ENCODE assay signal across 24 mouse cellular contexts in the genomic region with DNA sequence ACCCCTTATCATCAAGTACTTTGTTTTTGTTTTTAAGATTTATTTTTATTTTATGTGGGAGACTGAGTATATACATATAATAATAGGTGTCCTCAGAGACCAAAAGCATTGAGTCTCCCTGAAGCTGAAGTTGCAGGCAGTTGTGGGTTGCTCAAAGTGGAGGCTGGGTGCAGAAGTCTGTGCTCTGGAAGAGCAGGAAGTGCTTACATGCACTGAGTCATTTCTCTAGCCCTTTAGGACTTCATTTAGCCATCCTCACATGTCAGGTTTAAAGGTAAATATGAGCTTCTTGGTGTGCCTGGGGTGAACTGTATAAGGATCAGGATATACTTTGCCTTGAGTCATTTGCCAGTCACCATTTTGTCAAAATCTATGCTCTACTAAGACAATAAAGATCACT.
DNase-seq lines count a peak whose midpoint lies in the region; ATAC-seq and TF ChIP-seq lines count a peak whose summit lies in the region.
"Had no signal": no experiment of that assay in that cellular context is flagged by ENCODE, and none has a peak within 500 bp of the region (broad histone marks: within the 10 kb centered on the region; RNA-seq: fewer than 3 reads in every experiment).

No protein-coding gene starts in this region.

- no peak for TF ChIP-seq POLR2A in liver, adult 2 months (IDR thresholded peaks at IDR 0.05; ENCODE audit: extremely low read depth, insufficient read depth, low read length)

- H3K36me3 ChIP-seq in liver, adult 2 months (ENCODE audit: control insufficient read depth, insufficient read depth, low read length): no peaks in the 10 kb centered on the region
- no peaks in the 10 kb centered on the region for H3K36me3 ChIP-seq in liver, embryonic 11.5 days (ENCODE audit: control insufficient read depth, insufficient read depth, low read length)
- H3K36me3 ChIP-seq in stomach, postnatal 0 days (ENCODE audit: control insufficient read depth, insufficient read depth, low read length): no peaks in the 10 kb centered on the region
- H3K36me3 ChIP-seq: G1E had no signal

- no peaks in the 10 kb centered on the region for H3K79me2 ChIP-seq in liver, adult 2 months (ENCODE audit: control insufficient read depth, insufficient read depth, low read length)

- H3K4me1 ChIP-seq in liver, adult 2 months (ENCODE audit: control insufficient read depth, insufficient read depth, low read length): peaks cover 13% of the 10 kb centered on the region; the same call in 1 of the 2 replicates
- no peaks in the 10 kb centered on the region for H3K4me1 ChIP-seq in liver, embryonic 11.5 days (replicated peaks; ENCODE audit: control insufficient read depth, insufficient read depth, low read length)
- H3K4me1 ChIP-seq in stomach, postnatal 0 days (replicated peaks; ENCODE audit: control insufficient read depth, insufficient read depth): no peaks in the 10 kb centered on the region

- no peak overlapping the region for H3K9ac ChIP-seq in liver, adult 2 months (ENCODE audit: low read depth, low read length)
- H3K9ac ChIP-seq in liver, embryonic 11.5 days (ENCODE audit: low read depth, low read length): no peak overlapping the region
- H3K9ac ChIP-seq in stomach, postnatal 0 days (ENCODE audit: low read length): no peak overlapping the region

- TF ChIP-seq EP300 in stomach, postnatal 0 days (optimal IDR thresholded peaks at IDR 0.05): no peak

- H3K27me3 ChIP-seq in liver, adult 2 months (ENCODE audit: control insufficient read depth, insufficient read depth, low read length): no peaks in the 10 kb centered on the region
- H3K27me3 ChIP-seq in liver, embryonic 11.5 days (replicated peaks; ENCODE audit: control insufficient read depth, insufficient read depth, low read length): no peaks in the 10 kb centered on the region; the same call in 1 of the 2 replicates
- H3K27me3 ChIP-seq in stomach, postnatal 0 days (ENCODE audit: control insufficient read depth, insufficient read depth, low read length): no peaks in the 10 kb centered on the region
- H3K27me3 ChIP-seq: CH12.LX, Patski had no signal

- no peak for TF ChIP-seq CTCF in liver, adult 2 months (IDR thresholded peaks at IDR 0.05; ENCODE audit: low read depth, low read length)
- TF ChIP-seq CTCF in stomach, postnatal 0 days (IDR thresholded peaks at IDR 0.05; ENCODE audit: low read depth): no peak

- ATAC-seq in liver, embryonic 11.5 days (replicated peaks; ENCODE audit: low FRiP score): no peak
- ATAC-seq in stomach, postnatal 0 days (ENCODE audit: low FRiP score, low TSS enrichment): peak; percentile 76
- ATAC-seq: activated CD4-positive, CD25-positive, alpha-beta regulatory T cell, adult 4 months; CD4-positive, CD25-positive, alpha-beta regulatory T cell, adult 4 months; Patski had no signal

- H3K9me3 ChIP-seq in liver, embryonic 11.5 days (ENCODE audit: control insufficient read depth, low read length): no peaks in the 10 kb centered on the region
- H3K9me3 ChIP-seq in stomach, postnatal 0 days (ENCODE audit: control insufficient read depth, low read length): no peaks in the 10 kb centered on the region
- H3K9me3 ChIP-seq: G1E had no signal

- no peak overlapping the region for H3K4me2 ChIP-seq in liver, embryonic 11.5 days
- no peak overlapping the region for H3K4me2 ChIP-seq in stomach, postnatal 0 days (replicated peaks; ENCODE audit: low read depth)

- H3K27ac ChIP-seq in liver, adult 2 months (replicated peaks; ENCODE audit: insufficient read depth, low read depth, low read length): no peak overlapping the region
- no peak overlapping the region for H3K27ac ChIP-seq in liver, embryonic 11.5 days (ENCODE audit: low read depth, low read length)
- no peak overlapping the region for H3K27ac ChIP-seq in stomach, postnatal 0 days (replicated peaks)

- peak; percentile 10 for DNase-seq in liver, adult 2 months (ENCODE audit: extremely low read depth, low read depth, low spot score)
- DNase-seq in liver, embryonic 11.5 days (ENCODE audit: low spot score): no peak
- peak; percentile 54 for DNase-seq in 416B (ENCODE audit: low read depth)
- DNase-seq in brain, adult 2 months (ENCODE audit: low read depth, low spot score): peak; percentile 11
- DNase-seq in stomach, postnatal 0 days (ENCODE audit: low spot score): no peak
- DNase-seq in testis, postnatal 14 days (ENCODE audit: low spot score): no peak
- DNase-seq in urinary bladder, postnatal 36 days (ENCODE audit: low spot score in 2 of 2): no peak
- no peak for DNase-seq in right cerebral cortex, postnatal 14 days
- DNase-seq: adrenal gland, adult 2 months; adrenal gland, adult 8-10 months; adrenal gland, postnatal 10 days; adrenal gland, postnatal 14 days; adrenal gland, postnatal 25 days; adrenal gland, postnatal 36 days; B cell, adult 2 months; cerebellum, adult 11 months; cerebellum, adult 11-12 months; cerebellum, adult 18-20 months; cerebellum, adult 2 months had no signal

- no peak overlapping the region for H3K4me3 ChIP-seq in liver, adult 2 months (ENCODE audit: insufficient read depth, low read depth, low read length)
- no peak overlapping the region for H3K4me3 ChIP-seq in liver, embryonic 11.5 days (ENCODE audit: low read depth, low read length)
- no peak overlapping the region for H3K4me3 ChIP-seq in stomach, postnatal 0 days (ENCODE audit: low read depth, low read length)

Comparison
In these comparisons a context has a peak if more than half of its experiments do, and no peak if none do; other contexts are left out.
1. DNase-seq: peak in liver, adult 2 months (single experiment), 416B (single experiment) and brain, adult 2 months (single experiment); none in liver, embryonic 11.5 days (single experiment), stomach, postnatal 0 days (single experiment), testis, postnatal 14 days (single experiment), urinary bladder, postnatal 36 days (0 of 2) and right cerebral cortex, postnatal 14 days (single experiment).